Mouse (Mus musculus) adrenal gland, postnatal 4 days (tissue): ENCODE measurements around the gene Syne4. TPM values are rescaled to one million over a fixed set of nuclear protein-coding genes. Genes with fewer than 3 reads are reported as not detected.

Experiments used
- DNase-seq, 2 experiments: peaks; one replicate each; pipeline ENCODE4 v3.0.0; 2021 to 2022; ENCODE audit warnings: low spot score in 2 of 2, mixed read lengths in 2 of 2
- long read RNA-seq, 2 experiments: library from polyadenylated mRNA; stranded (forward); transcript quantifications; one replicate each; pipeline ENCODE4 v2.0.0; 2021
- total RNA-seq, 2 experiments: library from RNA; stranded (reverse); gene quantifications; 2 replicates each; pipeline ENCODE4 v1.2.3; 2021

Syne4 gene
- 10 to 100 TPM; 40.1 to 60.6 TPM for total RNA-seq
- long read RNA-seq, experiment 1, transcript Syne4-201 (8 exons, 1,355 nt), result major isoform, 10 of 26 reads
- long read RNA-seq, experiment 1, partial matches to known transcripts, result 0 of 26 reads
- long read RNA-seq, experiment 1, other reads (novel, unspliced or antisense), result 15 of 26 reads
- long read RNA-seq, experiment 2, transcript Syne4-201 (8 exons, 1,355 nt), result major isoform, 7 of 36 reads
- long read RNA-seq, experiment 2, partial matches to known transcripts, result 4 of 36 reads
- long read RNA-seq, experiment 2, other reads (novel, unspliced or antisense), result 24 of 36 reads

DNA sequence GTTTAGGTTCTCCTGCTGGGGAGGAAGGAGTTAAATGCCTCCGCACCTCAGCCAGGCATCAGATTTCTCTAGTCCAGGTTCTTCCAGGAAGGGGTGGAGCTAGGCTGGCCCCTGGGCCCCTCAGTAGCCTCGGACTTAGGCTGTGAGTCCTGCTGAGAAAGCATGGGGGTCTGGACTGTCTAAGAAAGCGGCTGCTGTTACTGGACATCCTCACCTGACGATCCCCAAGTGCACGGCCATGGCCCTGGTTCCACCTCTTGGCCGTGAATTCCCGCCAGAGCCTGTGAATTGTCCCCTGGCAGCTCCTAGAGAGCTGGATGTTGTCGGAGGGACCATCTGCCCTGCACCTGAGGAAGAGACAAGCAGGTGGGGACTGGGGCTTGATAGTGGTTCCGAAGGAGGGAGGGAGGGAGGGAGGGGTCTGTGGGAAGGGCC lies at the start of gene Syne4:
Gene Syne4, plus strand, starts transcription at position 87 of the 435 bp plus-strand sequence.
- no peak for DNase-seq

DNA sequence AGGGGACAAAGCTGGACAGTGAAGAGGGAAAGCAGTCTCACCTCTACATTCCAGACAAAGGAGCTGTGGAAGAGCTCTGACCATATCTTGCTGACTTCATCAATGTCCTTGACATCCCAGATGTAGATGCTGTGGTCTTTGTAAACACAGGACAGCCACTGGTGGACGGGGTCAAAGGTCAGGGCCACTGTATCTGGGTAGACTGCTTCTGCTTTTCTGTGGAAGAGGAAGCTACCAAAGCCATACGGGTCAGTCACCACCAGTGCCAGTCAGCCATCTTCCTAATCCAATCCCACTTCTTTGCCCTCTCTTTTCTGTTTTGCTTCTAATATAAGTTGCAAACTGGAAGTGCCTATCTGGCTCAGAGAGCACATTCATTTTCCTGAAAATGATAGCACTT lies 49.6 kb upstream of the Syne4 start:
- DNase-seq, result no peak

DNA sequence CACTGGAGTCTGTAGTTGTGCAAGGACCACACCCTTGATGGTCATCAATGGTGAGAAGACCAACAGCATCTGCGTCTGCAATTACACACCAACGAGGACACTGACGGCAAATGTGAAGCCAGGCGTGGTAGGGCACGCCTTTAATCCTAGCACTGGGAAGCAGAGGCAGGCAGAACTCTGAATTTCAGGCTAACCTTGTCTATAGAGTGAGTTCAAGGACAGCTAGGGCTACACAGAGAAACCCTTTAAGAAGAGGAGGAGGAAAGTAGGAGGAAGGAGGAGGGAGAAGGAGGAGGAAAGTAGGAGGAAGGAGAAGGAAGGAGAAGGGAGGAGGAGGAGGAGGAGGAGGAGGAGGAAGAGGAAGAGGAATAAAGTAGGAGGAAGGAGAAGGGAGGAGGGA lies 49.1 kb upstream of the Syne4 start:
- DNase-seq, result no peak

DNA sequence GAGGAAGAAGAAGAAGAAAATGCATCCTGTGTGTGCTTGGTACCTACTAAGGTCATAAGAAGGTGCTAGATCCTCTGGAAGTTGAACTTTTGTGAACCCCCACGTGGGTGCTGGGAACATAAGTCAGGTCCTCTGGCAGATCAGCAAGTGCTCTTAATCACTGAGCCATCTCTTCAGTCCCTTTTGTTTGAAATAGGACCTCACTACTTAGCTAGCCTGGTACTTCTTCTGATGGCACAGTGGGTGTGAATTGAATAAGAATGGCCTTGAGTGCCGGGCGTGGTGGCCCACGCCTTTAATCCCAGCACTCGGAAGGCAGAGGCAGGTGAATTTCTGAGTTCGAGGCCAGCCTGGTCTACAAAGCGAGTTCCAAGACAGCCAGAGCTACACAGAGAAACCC lies 48.7 kb upstream of the Syne4 start:
- no peak for DNase-seq

DNA sequence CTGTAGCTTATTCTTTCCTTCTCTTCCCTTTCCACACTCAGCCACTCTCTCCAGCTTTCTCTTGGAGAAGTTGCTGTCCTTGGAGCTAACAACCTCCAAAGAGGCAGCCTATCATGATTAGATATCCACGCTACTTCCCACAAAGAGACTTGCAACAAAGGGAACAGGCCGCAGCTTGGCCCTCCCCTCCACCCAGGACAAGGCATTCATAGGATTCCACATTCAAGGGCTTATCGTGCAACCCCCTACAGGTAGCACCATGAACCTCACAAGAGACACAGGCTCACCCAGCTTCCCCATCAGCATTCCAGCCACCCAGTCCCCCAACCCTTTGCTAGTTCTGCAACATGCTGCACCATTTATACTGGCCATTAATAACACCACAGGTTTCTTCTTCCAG lies 47.8 kb upstream of the Syne4 start:
- DNase-seq, result no peak

DNA sequence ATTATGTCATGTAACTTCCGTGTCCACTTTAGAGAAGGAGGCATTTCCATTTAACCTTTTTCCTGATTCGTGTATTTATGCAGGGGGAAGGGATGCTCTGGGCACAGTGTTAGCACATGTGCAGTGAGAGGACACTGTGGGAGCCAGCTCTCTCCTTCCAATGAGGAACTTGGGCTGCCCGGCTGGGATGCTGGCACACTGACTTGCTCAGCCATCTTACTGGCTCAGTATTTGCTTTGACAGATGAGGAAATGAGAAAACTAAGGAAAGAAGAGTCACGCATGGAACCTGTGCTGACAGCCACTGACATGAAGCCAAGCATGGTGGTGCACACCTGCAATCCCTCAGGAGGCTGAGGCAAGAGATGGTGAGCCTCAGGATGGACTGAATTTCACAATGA lies 45.0 kb upstream of the Syne4 start:
- no peak for DNase-seq

DNA sequence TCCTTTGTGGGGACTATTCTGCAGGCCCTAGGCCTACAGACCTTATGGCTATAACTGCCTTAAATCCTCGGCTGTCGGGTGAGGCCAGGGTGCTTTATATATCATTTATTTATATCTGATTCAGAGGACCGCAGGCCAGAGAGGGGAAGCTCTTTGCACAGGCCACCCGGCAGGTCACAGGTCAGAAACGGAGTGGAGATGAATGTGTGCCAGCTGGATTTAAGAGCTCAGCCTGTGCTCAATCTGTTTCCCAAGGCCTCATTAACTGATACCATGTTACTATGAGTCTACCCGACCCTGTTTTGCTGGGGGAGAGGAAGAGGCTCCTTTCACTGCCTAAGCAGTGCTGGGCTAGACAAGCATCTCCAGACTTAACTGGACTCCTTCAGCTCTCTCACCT lies 40.2 kb upstream of the Syne4 start:
- DNase-seq, result no peak

DNA sequence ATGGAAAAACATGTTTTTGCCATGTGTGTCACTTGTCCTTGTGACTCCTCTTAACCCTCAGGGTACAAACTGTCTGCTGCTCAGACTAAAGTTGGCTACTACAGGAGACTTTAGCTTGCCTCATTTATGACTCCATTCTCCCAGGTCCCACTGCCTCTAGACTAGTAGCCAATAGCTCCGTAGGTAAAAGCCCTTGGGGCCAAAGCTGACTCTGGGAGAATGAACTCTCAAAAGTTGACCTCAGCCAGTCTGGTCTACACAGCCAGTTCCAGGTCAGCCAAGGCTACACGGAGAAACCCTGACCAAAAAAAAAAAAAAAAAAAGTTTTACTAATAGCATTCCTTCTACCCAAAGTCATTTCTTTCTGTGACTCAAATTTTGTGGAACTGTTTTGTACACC lies 35.7 kb upstream of the Syne4 start:
- no peak for DNase-seq

DNA sequence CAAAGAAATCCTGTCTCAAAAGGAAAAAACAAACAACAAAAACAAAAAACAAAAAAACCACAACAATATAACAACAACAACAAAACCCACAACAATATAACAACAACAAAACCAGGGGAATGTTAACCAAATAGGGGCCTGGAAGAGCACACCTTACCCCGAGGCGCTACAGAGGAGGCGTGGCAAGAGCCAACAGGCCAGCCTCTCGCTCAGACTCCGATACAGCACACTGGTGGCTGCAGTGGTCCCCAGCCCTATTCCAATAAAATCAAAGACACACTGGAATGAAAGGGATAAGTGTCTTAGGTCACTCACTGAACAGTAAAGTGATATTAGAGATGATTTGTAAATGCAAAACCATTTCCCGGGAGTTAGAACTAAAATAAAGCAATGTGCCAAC lies 35.1 kb upstream of the Syne4 start:
- DNase-seq, result no peak

DNA sequence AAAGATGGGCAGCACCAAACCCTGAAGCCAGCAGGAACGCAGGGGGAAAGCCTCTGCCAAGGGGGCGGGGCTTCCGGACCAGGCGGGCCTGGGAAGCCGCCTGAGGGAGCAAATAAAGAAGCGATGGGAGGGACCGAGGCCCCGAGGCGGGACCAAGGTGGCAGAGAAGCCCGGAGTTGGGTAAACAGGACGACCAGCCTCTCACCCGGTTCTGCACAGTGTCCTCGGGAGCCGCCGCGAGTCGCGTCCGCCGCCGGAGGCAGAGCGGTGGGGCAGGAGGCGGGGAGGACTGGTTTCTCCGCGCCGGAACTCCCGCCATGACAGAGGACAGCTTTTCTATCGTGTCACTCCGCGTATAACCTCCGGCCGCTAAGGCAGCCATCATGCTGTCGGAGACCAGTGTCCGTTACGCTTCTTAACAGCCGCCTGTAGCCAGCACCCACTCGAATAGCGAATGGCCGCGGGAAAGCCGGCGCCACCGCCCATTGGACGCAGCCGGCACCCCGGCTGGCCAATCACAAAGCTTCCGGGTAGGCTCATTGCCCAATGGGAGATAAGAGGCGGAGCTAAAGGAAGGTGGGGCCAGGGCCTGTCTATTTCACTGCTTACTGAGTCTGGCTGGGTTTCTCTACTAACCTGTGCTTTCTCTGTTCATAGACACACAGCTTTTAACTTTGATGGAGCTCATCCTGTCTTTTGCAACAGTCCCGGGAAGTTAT lies 34.5 kb upstream of the Syne4 start, which contains the start of the genes Thap8 and Wdr62:
Gene Thap8, plus strand, starts transcription at position 144 of the 719 bp plus-strand sequence.
Gene Wdr62, minus strand, starts transcription at position 469 of the 719 bp plus-strand sequence.
- DNase-seq, result peak; percentile 75 to 77

DNA sequence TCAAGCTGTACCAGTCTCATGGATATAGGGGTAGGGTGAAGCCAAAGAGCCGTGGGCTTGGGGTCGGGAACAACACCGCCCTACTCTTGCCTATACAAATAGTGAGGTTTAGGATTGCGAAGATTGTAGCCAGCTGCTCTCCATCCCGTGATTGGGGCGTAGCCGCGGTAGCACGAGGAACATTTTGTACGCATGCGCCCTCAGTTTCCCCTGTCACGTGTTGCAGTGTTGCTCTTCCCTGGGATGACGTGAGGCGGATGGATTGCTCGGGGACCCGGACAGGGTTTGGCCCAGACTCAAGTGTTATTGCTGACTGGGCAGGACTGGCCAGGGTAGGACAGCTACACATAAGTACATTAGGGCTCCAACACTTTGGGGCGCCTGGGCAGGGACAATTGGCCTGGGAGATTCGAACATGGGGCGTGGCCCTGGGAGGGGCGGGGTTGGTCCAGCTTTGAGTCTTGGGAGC lies 33.9 kb upstream of the Syne4 start:
- peak; percentile 57 for DNase-seq

DNA sequence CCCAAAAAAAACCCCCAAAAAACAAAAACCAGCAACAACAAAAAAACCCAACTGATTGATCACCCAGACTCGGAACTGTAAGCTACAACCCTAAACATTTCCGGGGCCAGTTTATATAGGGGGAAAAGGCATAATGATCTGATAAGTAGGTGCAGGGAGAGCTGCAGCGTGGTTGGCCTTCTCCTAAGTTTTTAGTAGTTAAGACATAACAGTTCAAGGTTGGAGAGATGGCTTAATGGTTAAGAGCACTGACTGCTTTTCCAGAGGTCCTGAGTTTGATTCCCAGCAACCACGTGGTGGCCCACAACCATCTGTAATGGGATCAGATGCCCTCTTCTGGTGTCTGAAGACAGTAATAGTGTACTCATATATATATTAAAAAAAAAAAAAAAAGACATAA lies 33.1 kb upstream of the Syne4 start:
- no peak for DNase-seq

DNA sequence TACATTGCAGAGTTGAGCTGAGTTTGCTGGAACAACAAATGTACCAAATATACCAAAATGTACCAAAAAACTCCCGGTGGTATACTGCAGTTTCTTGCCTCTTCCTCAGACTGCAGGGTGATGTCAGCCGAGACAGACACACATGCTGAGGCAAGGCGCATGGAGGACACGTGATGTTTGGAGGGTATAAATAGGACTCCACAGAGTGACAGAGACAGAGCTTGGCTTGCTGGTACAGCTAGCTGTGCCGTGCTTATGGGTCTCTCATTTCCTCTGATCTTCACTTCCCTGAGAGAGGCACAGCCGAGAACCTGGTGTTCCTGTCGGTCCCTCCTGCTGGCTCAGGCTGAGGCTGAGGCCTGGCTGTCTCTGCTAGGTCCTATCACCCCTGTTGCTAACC lies 31.9 kb upstream of the Syne4 start:
- DNase-seq, result no peak

DNA sequence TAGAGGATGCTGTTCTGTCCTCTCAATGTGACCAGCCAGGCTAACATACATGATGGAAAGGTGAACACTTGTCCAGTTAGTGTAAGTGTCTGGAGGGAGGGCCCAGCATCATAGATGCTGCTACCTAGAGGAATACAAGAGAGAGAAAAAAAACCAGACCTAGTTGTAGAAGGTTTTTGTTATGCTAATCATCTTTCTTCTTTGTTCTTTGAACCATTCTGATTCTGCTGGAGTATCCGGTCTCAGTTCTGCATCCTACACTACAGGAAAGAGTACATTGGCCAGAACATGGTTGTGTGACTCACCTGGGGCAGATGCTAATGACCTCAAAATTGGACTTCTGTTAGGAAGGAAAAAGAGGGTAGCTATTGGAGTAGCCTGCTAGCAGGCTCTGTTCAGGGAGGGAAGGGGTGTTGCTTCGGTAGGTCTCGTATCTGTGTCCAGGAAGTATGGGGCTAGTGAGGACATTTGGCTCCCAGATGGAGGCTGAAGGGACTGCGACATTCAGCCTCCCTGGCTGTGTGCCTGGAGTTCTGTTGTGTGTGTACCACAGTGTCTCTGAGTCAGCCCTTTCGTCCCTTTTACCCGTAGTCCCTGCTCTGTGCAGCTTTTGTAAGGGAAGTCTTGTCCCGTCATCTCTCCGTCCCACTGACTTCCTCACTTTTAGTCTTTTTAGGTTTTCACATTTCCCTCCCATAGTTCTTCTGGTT lies 27.8 kb upstream of the Syne4 start:
- DNase-seq, result no peak

DNA sequence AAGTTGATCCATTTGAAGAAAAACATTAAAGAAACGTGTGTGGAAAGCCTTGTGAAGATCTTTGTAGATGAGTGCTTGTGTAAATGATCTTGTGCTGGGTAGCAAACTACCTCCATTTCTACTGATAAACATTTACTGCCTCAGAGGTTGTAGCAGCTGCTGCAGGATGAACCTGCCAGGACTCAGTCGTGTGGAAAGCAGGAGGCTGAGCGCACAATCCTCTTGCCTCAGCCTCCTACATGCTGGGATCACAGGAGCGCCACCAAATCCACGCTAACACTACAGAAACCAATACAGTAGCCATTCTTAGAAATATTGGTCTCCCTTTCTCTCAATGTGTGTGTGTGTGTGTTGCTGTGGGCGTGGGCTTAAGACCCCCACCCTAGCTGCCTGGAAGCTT lies 26.6 kb upstream of the Syne4 start:
- DNase-seq, result no peak

DNA sequence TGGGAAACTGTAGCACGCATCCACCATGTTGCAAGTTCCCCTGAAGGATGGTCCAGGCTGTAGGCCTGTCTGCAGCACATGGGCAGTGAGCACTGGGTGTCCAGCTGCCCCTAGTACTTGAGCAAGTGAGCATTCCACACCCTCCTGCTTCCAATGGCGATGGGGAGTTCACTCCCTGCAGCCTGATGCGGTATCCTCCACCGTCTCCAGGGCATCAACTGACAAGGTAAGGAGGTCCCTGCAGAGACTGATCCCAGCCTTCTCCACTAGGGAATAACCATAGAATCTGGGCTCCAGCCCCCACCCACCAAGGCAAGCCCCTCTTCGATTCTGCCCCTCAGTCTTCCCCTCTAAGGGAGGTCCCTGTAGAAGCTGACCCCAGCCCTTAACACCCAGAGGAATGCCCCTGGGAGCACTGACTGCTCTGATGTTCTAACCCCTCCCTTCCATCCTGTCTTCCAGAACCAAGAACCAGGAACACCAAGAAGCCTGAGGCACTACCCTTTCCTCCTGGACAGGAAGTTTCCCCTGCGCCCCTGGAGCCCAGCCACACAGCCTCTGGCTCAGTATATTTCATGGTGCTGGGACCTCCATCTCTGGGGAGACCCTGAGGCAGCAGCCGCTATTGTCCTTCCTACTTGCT lies 25.4 kb upstream of the Syne4 start:
- no peak for DNase-seq

DNA sequence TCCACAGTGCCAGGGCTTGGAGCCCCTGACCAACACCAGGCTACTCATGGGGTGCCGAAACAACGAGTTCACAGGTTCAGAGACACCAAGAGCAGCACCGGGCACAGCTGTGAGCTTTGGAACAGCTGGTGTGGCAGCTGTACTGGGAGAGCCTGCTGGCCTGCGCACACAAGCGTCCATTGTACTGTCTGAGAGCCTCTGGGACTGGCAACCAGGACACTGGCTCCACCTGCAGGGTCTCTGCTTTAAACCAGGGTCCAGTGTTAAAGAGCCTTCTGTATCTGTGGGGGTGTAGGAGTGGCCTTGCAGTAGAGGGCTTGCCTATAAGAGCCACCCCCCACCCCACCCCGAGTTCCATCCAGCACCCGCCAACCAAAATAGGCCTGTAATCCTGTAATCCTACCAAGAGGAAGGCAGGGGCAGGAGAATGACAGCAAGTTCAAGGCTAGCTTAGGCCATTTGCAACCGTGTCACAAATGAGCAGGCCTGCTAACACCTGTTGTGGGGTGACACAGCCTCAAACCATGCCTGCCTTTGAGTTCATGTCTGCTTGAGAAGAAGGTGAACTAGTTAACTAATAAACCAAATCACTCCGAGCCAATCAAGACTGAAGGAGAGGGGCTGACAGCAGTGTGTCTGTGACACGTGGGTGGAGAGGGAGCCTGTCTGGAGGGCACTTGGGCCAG lies 24.8 kb upstream of the Syne4 start:
- DNase-seq, result no peak

DNA sequence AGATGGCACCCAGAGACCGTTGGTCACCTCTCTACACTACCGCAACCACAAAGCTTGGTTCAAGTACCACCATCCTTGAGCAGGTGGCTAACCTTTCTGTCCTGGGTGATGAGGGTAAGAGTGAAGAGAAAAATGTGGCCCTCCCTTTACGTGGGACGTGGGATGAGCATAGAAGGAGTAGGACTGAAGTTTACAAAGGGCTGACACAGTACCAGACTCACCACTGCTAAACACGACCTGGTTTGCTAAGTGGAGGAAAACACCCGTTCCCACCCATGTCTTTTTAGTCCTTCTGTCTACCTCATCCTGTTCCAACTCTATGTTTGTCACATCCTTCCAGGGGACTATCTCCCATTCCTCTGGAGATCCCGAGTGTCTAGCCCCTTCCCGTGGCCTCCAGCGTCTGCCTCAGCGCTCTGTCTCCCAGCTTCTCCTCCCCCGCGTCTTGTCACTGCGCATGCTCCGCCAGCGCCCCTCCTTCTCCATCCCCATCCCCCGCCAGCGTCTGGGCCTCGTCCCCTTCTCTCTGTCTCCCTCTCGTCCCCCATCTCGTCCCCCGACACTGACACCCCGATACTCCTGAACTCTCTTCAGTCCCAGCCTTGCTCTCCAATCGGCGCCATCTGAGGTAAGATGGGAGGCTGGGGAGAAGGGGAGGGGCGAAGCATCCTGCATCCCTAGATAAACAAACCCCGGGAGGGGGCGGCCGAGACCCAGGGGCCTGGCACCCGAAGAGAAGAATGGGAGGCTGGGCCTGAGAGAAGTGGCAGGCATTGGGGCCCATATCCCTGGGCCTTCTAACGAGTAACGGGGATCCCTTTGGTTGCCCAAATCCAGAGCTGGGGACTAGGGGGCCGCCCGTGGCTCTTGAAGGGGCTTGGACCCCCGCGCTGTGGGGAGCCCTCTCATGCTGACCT lies 23.1 kb upstream of the Syne4 start, which contains the start of gene Clip3:
Gene Clip3, plus strand, starts transcription at position 514 of the 917 bp plus-strand sequence.
- DNase-seq, result peak in 1 of 2 experiments; percentile 37

DNA sequence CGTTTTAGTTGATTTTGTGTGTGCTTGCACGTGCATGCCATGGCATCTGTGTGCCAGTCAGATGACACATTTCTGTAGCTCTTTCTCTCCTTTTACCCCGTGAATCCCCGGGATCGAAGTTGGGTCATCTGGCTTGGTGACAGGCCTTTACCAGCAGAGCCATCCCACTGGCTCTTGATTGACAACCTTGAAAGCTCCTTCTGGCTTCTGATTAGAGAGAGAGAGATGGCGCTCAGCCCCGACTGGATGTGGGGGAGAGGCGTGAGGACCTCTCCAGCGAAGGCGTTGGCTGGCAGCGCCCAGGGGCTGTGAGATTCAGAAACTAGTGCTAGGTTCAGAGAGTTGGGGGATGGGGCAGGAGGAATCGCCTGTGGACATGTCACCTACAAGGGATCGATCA lies 20.8 kb upstream of the Syne4 start:
- DNase-seq, result no peak

DNA sequence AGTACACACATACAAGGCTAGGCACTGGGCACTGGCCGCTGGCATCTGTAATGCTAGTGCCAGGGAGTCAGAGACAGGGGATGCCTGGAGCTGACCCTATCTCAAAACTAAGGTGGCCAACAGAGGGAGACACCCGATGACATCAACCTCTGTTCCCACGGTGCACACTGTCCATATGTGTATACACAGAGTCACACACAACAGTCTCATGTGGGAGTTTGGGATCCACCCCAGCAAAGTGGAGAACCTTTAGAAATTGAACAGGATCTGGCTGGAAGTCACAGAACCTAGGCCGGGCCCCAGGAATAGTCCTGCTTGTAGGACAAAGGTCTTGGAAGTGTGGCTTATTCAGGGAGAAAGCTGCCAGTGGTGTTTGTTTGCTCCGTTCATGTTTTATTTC lies 20.3 kb upstream of the Syne4 start:
- no peak for DNase-seq
